ENCODE assay signal across 19 mouse cellular contexts in genomic region chrX:141855684-141856396, GRCm38 (mm10). TPM values are rescaled to one million over a fixed set of nuclear protein-coding genes. Genes with fewer than 3 reads are reported as not detected.
DNase-seq lines count a peak whose midpoint lies in the region; ATAC-seq lines count a peak whose summit lies in the region.
"Had no signal": no experiment of that assay in that cellular context is flagged by ENCODE, and none has a peak within 500 bp of the region (broad histone marks: within the 10 kb centered on the region; RNA-seq: fewer than 3 reads in every experiment).

No protein-coding gene starts in this region.

- peak; percentile 69; the same call in 1 of the 2 replicates for ATAC-seq in neural tube, embryonic 11.5 days (ENCODE audit: insufficient read depth, low FRiP score, low TSS enrichment)
- ATAC-seq in forebrain, embryonic 14.5 days, result peak; percentile 79; the same call in 1 of the 2 replicates
- ATAC-seq in hindbrain, embryonic 16.5 days, result peak; percentile 54
- ATAC-seq in neural tube, embryonic 13.5 days (ENCODE audit: low read depth), result no peak
- ATAC-seq in intestine, embryonic 15.5 days, result no peak
- ATAC-seq: liver, postnatal 0 days had no signal

- WGBS in neural tube, embryonic 11.5 days, result 27% methylated on average over 6 of the region's 6 CpGs
- 29% methylated on average over 6 of the region's 6 CpGs for WGBS in forebrain, embryonic 14.5 days
- 26% methylated on average over 6 of the region's 6 CpGs for WGBS in hindbrain, embryonic 16.5 days
- WGBS in neural tube, embryonic 13.5 days, result 33% methylated on average over 6 of the region's 6 CpGs
- 39% methylated on average over 6 of the region's 6 CpGs for WGBS in intestine, embryonic 15.5 days

- no peaks in the 10 kb centered on the region for H3K4me1 ChIP-seq in neural tube, embryonic 11.5 days (ENCODE audit: control insufficient read depth, insufficient read depth, low read length)
- H3K4me1 ChIP-seq in forebrain, embryonic 14.5 days (ENCODE audit: control insufficient read depth, insufficient read depth, low read length), result no peaks in the 10 kb centered on the region
- H3K4me1 ChIP-seq in hindbrain, embryonic 16.5 days (ENCODE audit: control insufficient read depth, insufficient read depth, low read depth, low read length), result no peaks in the 10 kb centered on the region
- H3K4me1 ChIP-seq in neural tube, embryonic 13.5 days (replicated peaks), result 0 out of 2 replicates have a peak, but pooled peaks cover 3% of the 10 kb centered on the region
- H3K4me1 ChIP-seq in intestine, embryonic 15.5 days (replicated peaks), result no peaks in the 10 kb centered on the region
- H3K4me1 ChIP-seq: embryonic facial prominence, embryonic 12.5 days had no signal

- no peak overlapping the region for H3K4me2 ChIP-seq in neural tube, embryonic 11.5 days (ENCODE audit: low read depth)
- H3K4me2 ChIP-seq in forebrain, embryonic 14.5 days (ENCODE audit: low read length), result no peak overlapping the region
- H3K4me2 ChIP-seq in hindbrain, embryonic 16.5 days (ENCODE audit: low read length), result no peak overlapping the region
- H3K4me2 ChIP-seq in neural tube, embryonic 13.5 days, result no peak overlapping the region
- no peak overlapping the region for H3K4me2 ChIP-seq in intestine, embryonic 15.5 days (replicated peaks)
- H3K4me2 ChIP-seq: embryonic facial prominence, embryonic 12.5 days had no signal

- no peak overlapping the region for H3K27ac ChIP-seq in neural tube, embryonic 11.5 days (ENCODE audit: low read depth, low read length)
- H3K27ac ChIP-seq in forebrain, embryonic 14.5 days (ENCODE audit: low read depth, low read length), result peak overlapping the region; percentile 33; the same call in 1 of the 2 replicates
- H3K27ac ChIP-seq in hindbrain, embryonic 16.5 days (ENCODE audit: low read depth, low read length), result no peak overlapping the region
- H3K27ac ChIP-seq in neural tube, embryonic 13.5 days (replicated peaks), result peak overlapping the region; percentile 46; the same call in 1 of the 2 replicates
- H3K27ac ChIP-seq in intestine, embryonic 15.5 days, result no peak overlapping the region
- H3K27ac ChIP-seq: embryonic facial prominence, embryonic 12.5 days had no signal

- DNase-seq in neural tube, embryonic 11.5 days (ENCODE audit: low spot score), result no peak
- DNase-seq in neural tube, embryonic 10.5 days (ENCODE audit: extremely low spot score, low spot score), result no peak
- peak; percentile 37 for DNase-seq in forebrain, embryonic 14.5 days (ENCODE audit: low spot score)
- no peak for DNase-seq in frontal cortex, adult 2 months (ENCODE audit: extremely low spot score in 1 of 2, low spot score in 1 of 2)
- DNase-seq in ovary, adult 18-20 months (ENCODE audit: low spot score), result no peak
- DNase-seq: B cell, adult 2 months; cerebellum, adult 2 months; kidney, adult 8-10 months; kidney, postnatal 25 days; left cerebral cortex, postnatal 4 days; liver; liver, postnatal 0 days; lung, postnatal 10 days; thymus, postnatal 25 days had no signal

- H3K9me3 ChIP-seq in neural tube, embryonic 11.5 days (ENCODE audit: control insufficient read depth, low read length), result no peaks in the 10 kb centered on the region
- H3K9me3 ChIP-seq in forebrain, embryonic 14.5 days (replicated peaks; ENCODE audit: control insufficient read depth, low read length), result no peaks in the 10 kb centered on the region
- no peaks in the 10 kb centered on the region for H3K9me3 ChIP-seq in hindbrain, embryonic 16.5 days (ENCODE audit: control insufficient read depth, low read length)
- no peaks in the 10 kb centered on the region for H3K9me3 ChIP-seq in neural tube, embryonic 13.5 days
- H3K9me3 ChIP-seq in intestine, embryonic 15.5 days, result no peaks in the 10 kb centered on the region
- H3K9me3 ChIP-seq: embryonic facial prominence, embryonic 12.5 days had no signal

- H3K36me3 ChIP-seq in neural tube, embryonic 11.5 days (ENCODE audit: control insufficient read depth, insufficient read depth, low read length), result no peaks in the 10 kb centered on the region
- H3K36me3 ChIP-seq in forebrain, embryonic 14.5 days (ENCODE audit: control insufficient read depth, insufficient read depth, low read length), result no peaks in the 10 kb centered on the region
- H3K36me3 ChIP-seq in hindbrain, embryonic 16.5 days (ENCODE audit: control insufficient read depth, insufficient read depth, low read length), result no peaks in the 10 kb centered on the region
- H3K36me3 ChIP-seq in neural tube, embryonic 13.5 days, result no peaks in the 10 kb centered on the region
- no peaks in the 10 kb centered on the region for H3K36me3 ChIP-seq in intestine, embryonic 15.5 days
- H3K36me3 ChIP-seq: embryonic facial prominence, embryonic 12.5 days had no signal

- no peaks in the 10 kb centered on the region for H3K27me3 ChIP-seq in neural tube, embryonic 11.5 days (ENCODE audit: control insufficient read depth, insufficient read depth, low read length)
- 0 out of 2 replicates have a peak, but pooled peaks cover under 1% of the 10 kb centered on the region for H3K27me3 ChIP-seq in forebrain, embryonic 14.5 days (replicated peaks; ENCODE audit: control insufficient read depth, insufficient read depth, low read length)
- no peaks in the 10 kb centered on the region for H3K27me3 ChIP-seq in hindbrain, embryonic 16.5 days (replicated peaks; ENCODE audit: control insufficient read depth, insufficient read depth, low read length)
- peaks cover 25% of the 10 kb centered on the region for H3K27me3 ChIP-seq in neural tube, embryonic 13.5 days
- no peaks in the 10 kb centered on the region for H3K27me3 ChIP-seq in intestine, embryonic 15.5 days (replicated peaks)

- H3K4me3 ChIP-seq in neural tube, embryonic 11.5 days (ENCODE audit: low read depth, low read length), result no peak overlapping the region
- H3K4me3 ChIP-seq in forebrain, embryonic 14.5 days (ENCODE audit: low read depth, low read length), result no peak overlapping the region
- H3K4me3 ChIP-seq in hindbrain, embryonic 16.5 days (ENCODE audit: low read length), result no peak overlapping the region
- H3K4me3 ChIP-seq in neural tube, embryonic 13.5 days, result no peak overlapping the region
- H3K4me3 ChIP-seq in intestine, embryonic 15.5 days (replicated peaks), result no peak overlapping the region
- H3K4me3 ChIP-seq: embryonic facial prominence, embryonic 12.5 days had no signal

- H3K9ac ChIP-seq in neural tube, embryonic 11.5 days (ENCODE audit: low read length), result no peak overlapping the region; the same call in 1 of the 2 replicates
- no peak overlapping the region for H3K9ac ChIP-seq in forebrain, embryonic 14.5 days (ENCODE audit: low read length)
- no peak overlapping the region for H3K9ac ChIP-seq in hindbrain, embryonic 16.5 days (ENCODE audit: low read depth, low read length)
- no peak overlapping the region for H3K9ac ChIP-seq in neural tube, embryonic 13.5 days
- no peak overlapping the region for H3K9ac ChIP-seq in intestine, embryonic 15.5 days
- H3K9ac ChIP-seq: embryonic facial prominence, embryonic 12.5 days; liver, postnatal 0 days had no signal

RNA-seq across cellular contexts. Expression of gene Gm15294, which starts 19.2 kb away (rescaled TPM):
- not detected in 2 replicates for polyA plus RNA-seq in neural tube, embryonic 11.5 days (2014; fragmentation: Nextera tagmentation; extraction: Ambion mirVana)
- not detected in 2 replicates for polyA plus RNA-seq in forebrain, embryonic 14.5 days (2014; fragmentation: Nextera tagmentation; extraction: Ambion mirVana)
- polyA plus RNA-seq in hindbrain, embryonic 16.5 days (2015; fragmentation: Nextera tagmentation; extraction: Ambion mirVana), result not detected in 2 replicates
- 1.0 TPM in 1 of 2 replicates, not detected in the other for polyA plus RNA-seq in neural tube, embryonic 13.5 days (2015; fragmentation: Nextera tagmentation; extraction: Ambion mirVana)
- not detected in 2 replicates for polyA plus RNA-seq in frontal cortex, adult 2 months (2012; rRNA removed)
- not detected in 2 replicates for polyA plus RNA-seq in intestine, embryonic 15.5 days (2015; fragmentation: Nextera tagmentation; extraction: Ambion mirVana)
- polyA plus RNA-seq: cerebellum, adult 2 months; embryonic facial prominence, embryonic 12.5 days; liver, postnatal 0 days; testis, adult 2 months had no signal

Comparison
In these comparisons a context has a peak if more than half of its experiments do, and no peak if none do; other contexts are left out.
1. ATAC-seq: peak in neural tube, embryonic 11.5 days (single experiment), forebrain, embryonic 14.5 days (single experiment) and hindbrain, embryonic 16.5 days (single experiment); none in neural tube, embryonic 13.5 days (single experiment) and intestine, embryonic 15.5 days (single experiment).
2. H3K27ac ChIP-seq: peak in forebrain, embryonic 14.5 days (single experiment) and neural tube, embryonic 13.5 days (single experiment); none in neural tube, embryonic 11.5 days (single experiment), hindbrain, embryonic 16.5 days (single experiment) and intestine, embryonic 15.5 days (single experiment).